Mouse (Mus musculus) bone marrow macrophage, adult 2 months (primary cell): Measurements from ENCODE around the gene Agpat2.

Experiments
- CTCF ChIP-seq: IDR thresholded peaks from 2 replicates; pipeline ENCODE4 v1.5.1; 2012; ENCODE audit warnings: low read depth, mild to moderate bottlenecking, low read length, moderate library complexity
- POLR2A ChIP-seq: IDR thresholded peaks from 2 replicates; pipeline ENCODE4 v1.6.1; 2012; ENCODE audit warnings: mild to moderate bottlenecking, low read depth, low read length, borderline replicate concordance

GRCm38 (mm10) chr2:26643942-26644341 is 39.7 kb upstream of the Agpat2 start:
- TF ChIP-seq POLR2A (no peak), CTCF (no peak)
